Mouse (Mus musculus): ENCODE results near the gene Per1. TPM values are rescaled to one million over a fixed set of nuclear protein-coding genes. Genes with fewer than 3 reads are reported as not detected.

The Per1 gene
- polyA plus RNA-seq, 1 experiment from 2014 or later, result 11.5 TPM

GRCm38 (mm10) chr11:69104487-69104886, 9.5 kb downstream of the Per1 start:
- no peak overlapping the region for H3K27ac ChIP-seq

GRCm38 (mm10) chr11:69105227-69105626, 10.2 kb downstream of the Per1 start:
- Histone ChIP-seq H3K4me1 (peaks cover 5% of the 10 kb centered on the region), H3K36me3 (peaks cover 91% of the 10 kb centered on the region), H3K9me3 (no peaks in the 10 kb centered on the region), H3K27me3 (no peaks in the 10 kb centered on the region), H3K4me3 (no peak overlapping the region), H3K27ac (no peak overlapping the region), H3K9ac (no peak overlapping the region), H3K4me2 (replicated peaks) (no peak overlapping the region)
- WGBS, result 90% methylated on average over 6 of the region's 6 CpGs
- ATAC-seq (ENCODE audit: insufficient number of reproducible peaks, insufficient read depth, low FRiP score, low TSS enrichment), result no peak

More at GRCm38 (mm10) chr11:69104487-69104886, 9.5 kb downstream of the Per1 start:
- WGBS, result 91% methylated on average over 14 of the region's 14 CpGs
- no peak overlapping the region for H3K9ac ChIP-seq
- peaks cover 11% of the 10 kb centered on the region for H3K4me1 ChIP-seq
- ATAC-seq (ENCODE audit: insufficient number of reproducible peaks, insufficient read depth, low FRiP score, low TSS enrichment), result no peak
- H3K27me3 ChIP-seq, result no peaks in the 10 kb centered on the region
- H3K9me3 ChIP-seq, result no peaks in the 10 kb centered on the region
- no peak overlapping the region for H3K4me3 ChIP-seq
- H3K36me3 ChIP-seq, result peaks cover 90% of the 10 kb centered on the region
- no peak overlapping the region for H3K4me2 ChIP-seq (replicated peaks)

DNA sequence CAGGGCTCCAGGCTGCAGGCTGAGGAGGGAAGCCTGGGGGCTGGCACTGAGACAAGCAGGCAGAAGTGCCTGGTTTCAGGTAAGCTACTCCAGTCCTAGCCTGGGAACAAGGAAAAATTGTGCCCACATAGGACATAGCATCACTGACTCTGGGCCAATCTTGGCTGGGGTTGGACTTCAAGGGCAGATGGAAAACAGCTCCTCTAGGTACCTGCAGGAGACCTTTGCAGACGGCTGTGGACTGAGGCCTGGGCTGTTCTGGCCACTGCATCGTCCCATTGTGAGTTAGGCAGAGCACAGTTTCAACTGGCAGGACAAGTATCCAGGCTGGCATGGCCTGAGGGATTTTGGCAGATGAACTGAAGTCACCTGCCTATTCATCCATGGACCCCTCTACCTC, 10.8 kb downstream of the Per1 start:
- no peak for ATAC-seq (ENCODE audit: insufficient number of reproducible peaks, insufficient read depth, low FRiP score, low TSS enrichment)
- H3K4me2 ChIP-seq (replicated peaks), result no peak overlapping the region
- no peak overlapping the region for H3K4me3 ChIP-seq
- H3K9me3 ChIP-seq, result no peaks in the 10 kb centered on the region
- H3K36me3 ChIP-seq, result peaks cover 87% of the 10 kb centered on the region
- H3K27me3 ChIP-seq, result no peaks in the 10 kb centered on the region
- H3K27ac ChIP-seq, result no peak overlapping the region
- no peak overlapping the region for H3K9ac ChIP-seq
- H3K4me1 ChIP-seq, result no peaks in the 10 kb centered on the region
- 81% methylated on average over 2 of the region's 2 CpGs for WGBS

DNA sequence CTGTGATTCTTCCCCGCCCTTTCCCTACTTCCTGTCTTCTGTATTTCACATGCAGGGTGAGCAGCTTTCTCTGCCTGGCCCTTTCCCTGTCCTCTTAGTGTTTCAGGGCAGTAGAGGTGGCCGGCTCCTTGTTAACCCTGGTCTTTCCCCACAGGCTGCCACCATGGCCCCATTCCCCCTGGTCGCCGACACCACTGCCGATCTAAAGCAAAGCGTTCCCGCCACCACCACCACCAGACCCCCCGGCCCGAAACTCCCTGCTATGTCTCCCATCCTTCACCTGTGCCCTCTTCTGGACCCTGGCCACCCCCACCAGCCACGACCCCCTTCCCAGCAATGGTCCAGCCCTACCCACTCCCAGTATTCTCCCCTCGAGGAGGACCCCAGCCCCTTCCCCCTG, 11.3 kb downstream of the Per1 start:
- Histone ChIP-seq H3K9me3 (no peaks in the 10 kb centered on the region), H3K4me2 (replicated peaks) (no peak overlapping the region), H3K9ac (no peak overlapping the region), H3K27me3 (no peaks in the 10 kb centered on the region), H3K4me1 (no peaks in the 10 kb centered on the region), H3K27ac (no peak overlapping the region), H3K4me3 (no peak overlapping the region), H3K36me3 (peaks cover 82% of the 10 kb centered on the region)
- ATAC-seq (ENCODE audit: insufficient number of reproducible peaks, insufficient read depth, low FRiP score, low TSS enrichment), result no peak
- WGBS, result 87% methylated on average over 11 of the region's 11 CpGs

GRCm38 (mm10) chr11:69106842-69107241, 11.8 kb downstream of the Per1 start:
- no peak for ATAC-seq (ENCODE audit: insufficient number of reproducible peaks, insufficient read depth, low FRiP score, low TSS enrichment)
- Histone ChIP-seq H3K36me3 (peaks cover 76% of the 10 kb centered on the region), H3K27ac (no peak overlapping the region)

GRCm38 (mm10) chr11:69107676-69108075, 12.7 kb downstream of the Per1 start:
- Histone ChIP-seq H3K4me1 (0 out of 2 replicates have a peak, but pooled peaks cover 3% of the 10 kb centered on the region), H3K36me3 (peaks cover 68% of the 10 kb centered on the region), H3K9ac (no peak overlapping the region), H3K4me2 (replicated peaks) (no peak overlapping the region), H3K4me3 (no peak overlapping the region), H3K9me3 (no peaks in the 10 kb centered on the region), H3K27me3 (no peaks in the 10 kb centered on the region), H3K27ac (no peak overlapping the region)
- ATAC-seq (ENCODE audit: insufficient number of reproducible peaks, insufficient read depth, low FRiP score, low TSS enrichment), result no peak
- WGBS, result 90% methylated on average over 11 of the region's 11 CpGs

More at GRCm38 (mm10) chr11:69106842-69107241, 11.8 kb downstream of the Per1 start:
- 82% methylated on average over 11 of the region's 11 CpGs for WGBS
- Histone ChIP-seq H3K27me3 (no peaks in the 10 kb centered on the region), H3K4me3 (no peak overlapping the region), H3K9ac (no peak overlapping the region), H3K4me1 (0 out of 2 replicates have a peak, but pooled peaks cover 3% of the 10 kb centered on the region), H3K4me2 (replicated peaks) (no peak overlapping the region), H3K9me3 (no peaks in the 10 kb centered on the region)

DNA sequence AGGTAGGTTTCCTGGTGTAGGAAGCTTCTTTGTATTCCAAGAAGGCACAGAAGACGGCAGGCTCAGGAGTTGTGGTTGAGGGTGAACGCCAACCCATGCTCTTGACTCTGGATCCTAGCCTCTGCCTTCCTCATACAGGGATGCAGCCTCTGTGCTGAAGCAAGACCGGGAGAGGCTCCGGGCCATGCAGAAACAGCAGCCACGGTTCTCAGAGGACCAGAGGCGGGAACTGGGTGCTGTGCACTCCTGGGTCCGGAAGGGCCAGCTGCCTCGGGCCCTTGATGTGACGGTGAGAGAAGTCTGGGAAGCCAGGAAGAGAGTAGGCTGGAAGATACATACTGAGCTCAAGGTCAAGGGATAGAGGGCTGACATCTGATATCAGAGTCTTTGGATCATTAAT, 13.2 kb downstream of the Per1 start:
- Histone ChIP-seq H3K27me3 (no peaks in the 10 kb centered on the region), H3K4me1 (0 out of 2 replicates have a peak, but pooled peaks cover 3% of the 10 kb centered on the region), H3K4me3 (no peak overlapping the region), H3K36me3 (peaks cover 63% of the 10 kb centered on the region), H3K9me3 (no peaks in the 10 kb centered on the region), H3K9ac (no peak overlapping the region), H3K27ac (no peak overlapping the region), H3K4me2 (replicated peaks) (no peak overlapping the region)
- WGBS, result 91% methylated on average over 9 of the region's 9 CpGs
- ATAC-seq (ENCODE audit: insufficient number of reproducible peaks, insufficient read depth, low FRiP score, low TSS enrichment), result no peak

DNA sequence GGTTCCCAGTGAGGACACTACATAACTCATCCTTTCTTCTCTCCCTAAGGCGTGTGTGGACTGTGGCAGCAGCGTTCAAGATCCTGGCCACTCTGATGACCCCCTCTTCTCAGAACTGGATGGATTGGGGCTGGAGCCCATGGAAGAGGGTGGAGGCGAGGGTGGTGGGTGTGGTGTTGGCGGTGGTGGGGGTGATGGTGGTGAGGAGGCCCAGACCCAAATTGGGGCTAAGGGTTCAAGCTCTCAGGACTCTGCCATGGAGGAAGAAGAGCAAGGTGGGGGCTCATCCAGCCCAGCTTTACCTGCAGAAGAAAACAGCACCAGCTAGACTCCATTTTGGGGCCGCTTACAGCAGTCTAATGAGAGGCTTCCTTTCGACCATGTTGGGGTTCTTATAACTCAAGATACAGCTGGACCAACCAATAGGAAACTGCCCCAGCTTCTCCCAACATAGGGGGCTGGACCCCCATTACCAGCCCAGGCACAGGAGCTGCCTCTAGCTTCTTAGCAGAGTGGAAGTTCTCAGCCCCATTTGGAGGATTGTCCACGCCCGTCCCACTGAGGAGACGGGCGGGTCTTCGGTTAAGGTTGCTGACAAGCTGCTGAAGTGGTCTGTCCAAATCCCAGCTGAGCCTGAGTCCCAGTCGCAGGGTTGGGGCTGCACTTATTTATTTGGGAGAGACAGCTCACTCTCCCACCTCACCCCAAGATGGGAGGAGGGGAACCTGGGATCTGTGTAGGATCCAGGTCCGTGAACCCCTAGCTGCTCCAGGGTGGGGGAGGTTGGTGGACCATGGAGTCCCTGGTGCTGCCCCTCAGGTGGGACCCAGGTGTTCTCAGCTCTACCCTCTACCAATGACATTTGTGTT, 14.2 kb downstream of the Per1 start:
- Histone ChIP-seq H3K36me3 (peaks cover 52% of the 10 kb centered on the region), H3K27ac (no peak overlapping the region), H3K27me3 (no peaks in the 10 kb centered on the region), H3K9ac (no peak overlapping the region), H3K4me3 (no peak overlapping the region), H3K4me1 (0 out of 2 replicates have a peak, but pooled peaks cover 3% of the 10 kb centered on the region), H3K9me3 (no peaks in the 10 kb centered on the region), H3K4me2 (replicated peaks) (no peak overlapping the region)
- 82% methylated on average over 13 of the region's 13 CpGs for WGBS
- no peak for ATAC-seq (ENCODE audit: insufficient number of reproducible peaks, insufficient read depth, low FRiP score, low TSS enrichment)

- WGBS, result 1% methylated on average over 30 of the region's 30 CpGs
- Histone ChIP-seq H3K9me3 (no peaks in the 10 kb centered on the region), H3K36me3 (peaks cover 40% of the 10 kb centered on the region), H3K27ac (no peak overlapping the region), H3K4me2 (replicated peaks) (peak overlapping the region; percentile 51), H3K4me1 (0 out of 2 replicates have a peak, but pooled peaks cover 3% of the 10 kb centered on the region), H3K27me3 (no peaks in the 10 kb centered on the region; the same call in 1 of the 2 replicates), H3K9ac (peak overlapping the region; percentile 25; the same call in 1 of the 2 replicates), H3K4me3 (peak overlapping the region; percentile 46)
- ATAC-seq (ENCODE audit: insufficient number of reproducible peaks, insufficient read depth, low FRiP score, low TSS enrichment), result peak; percentile 44; the same call in 1 of the 2 replicates
Measured at GRCm38 (mm10) chr11:69110319-69111046, 15.5 kb downstream of the Per1 start.

- WGBS, result 5% methylated on average over 21 of the region's 21 CpGs
- H3K4me3 ChIP-seq, result peak overlapping the region; percentile 46
- peaks cover 3% of the 10 kb centered on the region; the same call in 1 of the 2 replicates for H3K27me3 ChIP-seq
- peak overlapping the region; percentile 25; the same call in 1 of the 2 replicates for H3K9ac ChIP-seq
- 0 out of 2 replicates have a peak, but pooled peaks cover 3% of the 10 kb centered on the region for H3K4me1 ChIP-seq
- H3K27ac ChIP-seq, result no peak overlapping the region
- H3K9me3 ChIP-seq, result no peaks in the 10 kb centered on the region
- no peak for ATAC-seq (ENCODE audit: insufficient number of reproducible peaks, insufficient read depth, low FRiP score, low TSS enrichment)
- H3K36me3 ChIP-seq, result peaks cover 32% of the 10 kb centered on the region
- H3K4me2 ChIP-seq (replicated peaks), result peak overlapping the region; percentile 51
Measured at GRCm38 (mm10) chr11:69111051-69111810, 16.2 kb downstream of the Per1 start.

GRCm38 (mm10) chr11:69111865-69112264, 16.8 kb downstream of the Per1 start:
- Histone ChIP-seq H3K9ac (no peak overlapping the region), H3K4me1 (0 out of 2 replicates have a peak, but pooled peaks cover 3% of the 10 kb centered on the region), H3K27ac (no peak overlapping the region), H3K9me3 (no peaks in the 10 kb centered on the region), H3K4me3 (no peak overlapping the region; the same call in 1 of the 2 replicates), H3K4me2 (replicated peaks) (peak overlapping the region; percentile 51; the same call in 1 of the 2 replicates), H3K27me3 (peaks cover 7% of the 10 kb centered on the region), H3K36me3 (peaks cover 26% of the 10 kb centered on the region)
- WGBS, result 66% methylated on average over 4 of the region's 4 CpGs
- no peak for ATAC-seq (ENCODE audit: insufficient number of reproducible peaks, insufficient read depth, low FRiP score, low TSS enrichment)
